Mouse (Mus musculus): Measurements from ENCODE around the gene Cib1. TPM values are rescaled to one million over a fixed set of nuclear protein-coding genes. Genes with fewer than 3 reads are reported as not detected.
A peak's percentile ranks its signal among the peaks of the same experiment; 100 is the strongest.

Gene Cib1
- total RNA-seq, 1 experiment from 2014 or later = 62.4 TPM

DNA sequence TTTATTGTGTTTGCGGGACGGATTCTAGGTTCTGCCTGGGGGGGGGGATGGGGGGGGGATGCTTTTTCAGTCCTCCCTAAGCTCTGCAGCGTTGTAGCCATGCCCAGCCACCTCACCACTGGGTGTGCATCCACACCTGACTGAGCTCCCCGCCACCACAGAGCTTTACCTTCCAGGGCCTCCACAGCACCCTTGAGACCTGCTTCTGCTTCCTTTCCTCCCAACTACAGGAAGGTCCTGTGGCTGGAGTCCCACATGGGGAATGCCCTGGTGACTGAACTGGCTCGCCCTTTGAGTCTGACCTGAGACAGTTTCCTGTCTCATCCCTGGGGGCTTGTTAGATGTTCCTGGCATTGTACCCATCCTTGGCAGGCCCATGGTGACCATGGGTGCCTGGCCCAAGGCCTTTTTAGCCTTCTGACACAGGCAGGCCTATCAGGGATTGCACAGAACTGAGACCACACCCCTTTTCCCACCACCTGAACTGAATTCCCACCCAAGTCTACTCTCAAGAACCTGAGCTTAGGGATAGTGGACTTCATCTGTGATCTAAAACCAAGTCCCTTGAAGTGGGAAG is 31.6 kb downstream of the Cib1 start:
- DNase-seq = no peak

DNA sequence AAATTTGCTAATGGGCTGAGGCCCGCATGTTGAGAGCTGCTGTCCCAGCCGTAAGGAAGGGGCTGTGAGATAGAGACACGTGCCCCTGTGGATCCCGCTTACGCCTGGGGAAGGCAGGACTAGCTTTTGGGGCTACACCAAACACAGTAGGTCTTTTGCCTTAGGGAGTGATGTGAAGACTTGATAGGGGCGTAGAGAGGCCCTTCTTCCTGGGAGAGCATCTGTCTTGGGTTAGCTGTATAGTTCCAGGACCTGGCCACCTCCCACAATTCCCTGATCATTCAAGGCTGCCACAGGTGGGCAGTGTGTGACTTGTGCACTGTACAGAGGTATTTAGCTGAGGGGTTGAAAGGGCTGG is 32.0 kb downstream of the Cib1 start:
- no peak for DNase-seq

DNA sequence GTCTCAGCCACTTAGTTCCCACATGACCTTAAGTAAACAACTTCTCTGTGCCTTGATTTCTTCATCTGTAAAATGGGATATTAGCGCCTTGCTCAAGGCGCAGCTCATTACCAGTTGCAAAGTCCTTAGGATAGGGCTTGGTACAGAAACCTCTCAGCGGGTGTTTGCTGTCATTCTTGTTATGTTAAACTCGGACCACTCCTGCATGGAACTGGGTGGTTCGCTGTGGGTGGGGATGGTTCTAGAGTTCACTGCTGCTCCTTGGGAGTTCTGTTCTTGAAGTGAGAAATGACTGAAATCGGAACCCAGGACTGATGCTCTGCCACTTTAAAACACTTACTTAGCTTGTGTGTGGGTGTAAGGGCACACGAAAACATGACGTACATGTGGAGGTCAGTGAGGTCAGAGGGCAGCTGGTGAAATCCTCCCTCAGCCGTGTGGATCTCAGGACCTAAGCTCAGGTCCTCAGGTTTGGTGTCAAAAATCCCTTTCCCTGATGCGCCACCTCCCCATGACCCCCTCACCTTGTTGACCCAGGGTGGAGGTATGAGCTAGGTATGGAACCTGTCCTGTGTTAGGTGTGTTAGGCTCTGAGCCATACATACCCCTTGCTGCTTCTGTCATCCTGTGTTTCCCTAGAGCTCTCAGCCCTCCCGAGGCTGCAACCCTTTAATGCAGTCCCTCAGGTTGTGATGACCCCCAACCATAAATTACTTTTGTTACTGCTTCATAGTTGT is 32.6 kb downstream of the Cib1 start:
- DNase-seq = no peak

DNA sequence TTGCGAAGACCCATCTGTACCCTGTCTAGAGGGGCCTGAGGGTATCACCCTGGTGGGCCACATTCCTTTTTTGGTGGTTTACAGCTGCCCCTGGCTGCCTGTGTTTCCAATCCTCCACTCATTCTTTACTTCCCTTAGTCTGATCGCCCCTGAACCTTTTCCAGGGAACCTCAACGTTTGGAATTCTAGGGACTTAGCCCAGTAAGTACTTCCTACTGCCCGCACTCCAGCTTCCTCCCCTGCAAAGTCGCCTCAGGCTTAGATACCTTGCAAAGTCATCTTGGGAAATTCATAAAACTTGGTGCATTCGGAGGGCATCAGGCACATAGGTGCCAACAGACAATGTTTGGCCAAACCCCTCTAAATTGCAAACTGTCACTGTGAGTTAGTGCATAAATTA is 33.3 kb downstream of the Cib1 start:
- DNase-seq = no peak

DNA sequence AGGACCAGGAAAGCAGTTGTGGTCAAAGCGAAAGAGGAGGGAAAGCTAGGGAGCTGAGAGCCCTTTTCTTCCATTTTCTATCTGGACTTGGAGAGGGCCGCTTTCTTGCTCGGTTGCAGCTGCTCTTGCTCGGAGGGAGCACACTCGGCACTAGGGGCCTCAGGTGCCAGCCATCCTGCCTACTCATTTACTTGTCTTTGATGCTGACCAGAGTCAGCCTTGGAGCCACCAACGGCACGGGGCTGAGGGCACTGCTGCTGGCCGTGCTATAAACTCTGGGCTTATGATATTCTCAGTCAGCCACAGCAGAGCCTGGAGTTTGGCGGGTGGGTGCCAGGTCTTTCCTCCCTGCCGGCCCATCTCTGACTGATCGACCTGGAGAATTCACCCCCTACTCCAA is 33.8 kb downstream of the Cib1 start:
- no peak for DNase-seq

DNA sequence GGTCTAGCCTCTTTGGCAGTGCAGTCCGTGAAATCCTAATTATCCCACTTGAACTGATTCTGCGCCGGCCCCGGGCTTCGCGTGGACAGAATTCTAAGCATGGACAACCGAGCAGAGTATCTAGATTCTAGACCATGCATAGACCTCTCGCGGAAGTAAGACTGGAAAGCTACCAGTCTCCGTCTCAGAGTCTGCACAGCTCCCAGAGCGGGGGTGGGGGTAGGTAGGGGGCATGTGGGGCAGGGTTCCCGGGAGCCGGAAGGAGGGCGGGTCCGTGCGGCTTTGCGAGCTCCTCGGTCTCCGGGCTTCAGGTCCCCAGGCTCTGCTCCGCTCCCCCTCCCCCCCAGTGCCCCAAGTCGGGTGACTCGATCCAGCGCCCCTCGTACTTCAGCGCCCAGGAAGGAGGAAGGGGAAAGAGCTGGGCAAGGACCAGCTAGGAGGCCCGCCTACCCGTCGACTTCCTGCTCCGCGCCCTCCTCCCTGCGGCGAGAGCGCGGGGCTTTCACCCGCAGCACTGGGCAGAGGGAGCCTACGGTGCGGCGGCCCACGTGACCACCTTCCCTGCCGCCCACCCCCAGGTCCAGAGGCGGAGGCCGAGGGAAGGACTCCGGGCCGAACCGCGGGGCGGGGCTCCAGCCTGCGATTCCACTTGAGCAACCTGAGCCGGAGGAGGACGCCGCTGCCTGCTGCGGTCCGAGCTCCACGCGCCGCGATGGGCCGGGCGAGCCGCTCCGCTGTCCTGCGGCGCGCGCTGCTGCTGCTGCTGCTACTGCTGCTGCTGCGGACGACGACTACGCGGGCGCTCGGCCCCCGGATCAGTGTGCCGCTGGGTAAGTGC is 34.5 kb downstream of the Cib1 start:
- peak; percentile 85 for DNase-seq

DNA sequence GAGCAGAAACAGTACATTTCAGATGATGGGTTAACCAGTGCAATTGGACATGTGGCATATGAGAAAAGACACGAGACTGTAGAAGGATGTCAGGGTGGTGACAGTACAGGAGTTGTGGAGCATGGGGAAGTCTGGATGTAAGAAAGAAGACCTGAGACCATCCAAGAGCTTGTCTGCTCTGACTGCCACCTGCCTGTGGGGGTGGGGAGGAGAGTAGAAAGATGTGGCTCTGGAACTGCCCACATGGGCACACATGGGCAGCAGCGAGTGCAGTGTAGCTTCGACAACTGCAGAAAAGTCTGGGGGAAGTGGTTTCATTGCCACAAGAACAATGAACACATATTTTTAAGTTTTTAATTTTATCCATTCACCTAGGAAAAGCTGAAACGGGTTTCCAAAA is 35.2 kb downstream of the Cib1 start:
- DNase-seq = no peak

DNA sequence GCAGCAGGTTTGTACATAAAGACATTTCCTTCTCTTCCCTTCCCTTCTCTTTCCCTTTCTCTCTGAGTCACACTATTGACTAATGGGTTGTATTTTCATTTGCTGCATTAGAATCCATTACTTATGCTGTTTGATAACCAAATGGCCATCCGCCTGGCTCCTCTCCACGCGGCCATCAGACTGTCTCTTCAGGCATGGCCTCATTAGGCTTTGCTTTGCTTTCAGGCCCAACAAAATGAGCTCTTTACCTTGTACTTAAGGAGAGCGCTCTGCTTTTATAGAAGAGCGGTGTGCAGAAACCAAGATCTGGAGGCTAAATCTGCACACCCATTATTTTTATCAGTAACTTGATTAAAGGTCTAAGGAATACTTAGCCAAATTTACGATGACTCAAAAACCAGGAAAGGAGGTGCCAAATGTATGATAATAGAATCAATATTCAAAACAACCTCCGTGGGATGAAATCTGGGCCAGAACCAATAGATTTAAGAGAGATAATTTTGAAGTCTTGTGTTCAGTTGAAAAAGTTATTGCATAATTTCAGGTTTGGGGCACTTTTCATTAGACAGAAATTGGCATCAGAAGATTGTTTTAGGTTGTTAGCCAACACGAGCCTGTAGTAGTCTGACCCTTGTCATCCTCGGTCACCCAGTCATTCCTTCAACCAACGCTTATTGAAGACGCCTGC is 36.9 kb downstream of the Cib1 start:
- DNase-seq = no peak

DNA sequence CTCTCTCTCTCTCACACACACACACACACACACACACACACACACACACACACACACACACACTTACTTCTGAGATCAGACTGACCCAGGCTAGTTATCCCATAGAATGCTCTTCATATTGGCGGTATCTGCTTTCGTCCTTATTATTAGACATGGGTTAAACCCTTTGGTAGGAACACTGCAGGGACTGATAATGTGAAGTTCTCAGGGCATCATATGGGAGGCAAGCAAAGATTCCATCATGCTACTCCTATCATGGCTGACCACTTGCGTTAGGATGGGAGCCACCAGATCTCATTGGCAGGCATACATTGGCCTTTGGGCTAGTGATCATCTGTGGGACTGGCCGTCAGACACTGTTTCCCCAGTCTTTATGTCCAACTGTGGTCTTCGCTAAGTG is 37.5 kb downstream of the Cib1 start:
- no peak for DNase-seq

DNA sequence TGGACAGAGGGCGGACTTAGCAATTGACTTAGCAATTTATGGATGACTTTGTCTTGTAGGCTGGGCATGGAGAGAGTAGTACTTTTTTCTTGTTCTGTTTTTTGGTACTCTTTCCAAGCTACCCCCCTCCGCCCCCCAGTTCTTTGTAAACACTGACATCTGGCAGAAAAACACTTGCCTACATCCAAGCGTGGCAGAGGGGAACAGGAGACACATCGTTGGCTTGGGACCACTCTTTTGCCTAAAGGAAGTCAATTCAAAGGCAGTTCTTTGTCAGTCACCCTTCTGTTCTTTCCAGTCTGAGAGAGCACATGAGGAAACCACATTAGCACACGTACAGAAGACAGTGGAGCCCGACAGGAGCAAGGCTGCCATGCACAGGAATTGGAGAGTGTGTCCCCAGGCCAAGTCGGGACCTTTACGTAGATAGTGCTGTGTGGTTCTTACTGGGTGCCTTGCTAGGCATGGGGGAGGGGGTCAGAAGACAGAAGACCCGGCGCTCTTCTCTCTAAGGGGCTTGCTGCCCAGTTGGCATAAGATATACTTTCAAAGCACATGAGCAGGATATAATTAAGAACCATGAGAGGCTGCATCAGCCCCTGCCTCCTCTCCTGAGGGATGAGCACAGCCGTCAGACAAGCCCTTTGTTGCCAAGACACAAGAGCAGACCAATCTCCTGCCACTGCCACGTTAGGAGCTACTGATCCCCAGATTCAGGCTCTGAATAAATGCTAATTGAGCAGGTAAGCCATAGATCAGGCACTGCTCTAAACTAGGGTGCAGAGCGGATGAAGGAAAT is 38.5 kb downstream of the Cib1 start:
- no peak for DNase-seq

DNA sequence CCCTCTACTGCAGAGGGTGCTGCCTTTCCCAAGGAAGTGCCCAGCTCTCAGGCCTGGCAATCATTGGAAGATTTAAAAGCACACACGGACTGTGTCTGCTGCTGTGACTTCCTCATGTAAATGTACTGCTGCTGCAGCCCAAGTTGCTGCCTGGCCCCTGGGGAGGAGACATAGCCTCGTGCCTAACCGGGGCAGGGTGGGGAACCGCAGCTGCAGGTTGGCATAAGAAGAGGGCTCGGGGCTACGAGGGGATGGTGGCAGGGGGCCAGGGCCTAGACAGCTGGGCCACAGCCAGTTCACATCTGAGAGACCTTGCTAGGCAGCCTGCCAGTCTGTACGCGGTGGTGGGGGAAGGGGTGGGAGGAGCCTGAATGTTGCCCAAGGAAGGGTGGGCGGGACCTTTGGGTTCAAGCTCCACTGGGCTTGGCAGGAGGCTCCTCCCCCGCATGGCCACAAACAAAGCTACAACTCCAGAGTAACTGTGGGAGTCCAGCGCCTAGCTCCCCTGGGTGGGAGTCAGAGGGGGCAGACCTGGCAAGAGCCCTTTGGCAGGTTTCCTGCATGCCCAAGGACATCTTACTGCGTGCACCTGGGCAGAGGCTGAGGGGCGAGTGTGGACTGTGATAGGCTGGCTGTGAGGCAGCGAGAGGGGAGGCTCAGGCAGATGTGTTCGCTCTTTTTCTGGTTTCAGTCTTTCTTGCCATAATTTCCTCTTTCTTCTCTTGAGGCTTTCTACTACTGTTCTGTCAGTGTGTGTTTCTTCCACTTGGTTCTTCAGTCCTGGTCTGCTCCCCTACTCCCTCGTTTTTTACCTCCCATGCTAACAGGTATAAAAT is 40.2 kb downstream of the Cib1 start:
- peak; percentile 90 for DNase-seq

DNA sequence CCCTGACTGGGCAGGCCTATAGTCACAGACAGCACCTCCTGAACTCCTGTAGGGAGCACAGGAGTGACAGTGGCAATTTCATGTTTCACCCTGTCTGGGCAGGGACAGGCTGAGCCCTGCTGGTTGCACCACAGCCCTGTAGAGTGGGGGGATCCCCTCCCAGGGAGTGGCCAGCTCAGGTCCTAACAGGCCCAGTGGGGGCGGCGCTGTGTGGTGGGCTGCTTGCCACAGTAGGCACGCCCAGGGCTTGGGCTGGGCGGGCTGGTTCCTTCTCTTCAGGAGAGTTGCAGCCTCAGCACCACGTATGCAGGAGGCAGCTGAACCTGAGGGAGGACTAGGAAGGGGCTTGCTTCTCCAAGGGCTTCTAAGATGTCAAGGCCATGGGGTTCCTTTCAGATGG is 41.2 kb downstream of the Cib1 start:
- DNase-seq = no peak

DNA sequence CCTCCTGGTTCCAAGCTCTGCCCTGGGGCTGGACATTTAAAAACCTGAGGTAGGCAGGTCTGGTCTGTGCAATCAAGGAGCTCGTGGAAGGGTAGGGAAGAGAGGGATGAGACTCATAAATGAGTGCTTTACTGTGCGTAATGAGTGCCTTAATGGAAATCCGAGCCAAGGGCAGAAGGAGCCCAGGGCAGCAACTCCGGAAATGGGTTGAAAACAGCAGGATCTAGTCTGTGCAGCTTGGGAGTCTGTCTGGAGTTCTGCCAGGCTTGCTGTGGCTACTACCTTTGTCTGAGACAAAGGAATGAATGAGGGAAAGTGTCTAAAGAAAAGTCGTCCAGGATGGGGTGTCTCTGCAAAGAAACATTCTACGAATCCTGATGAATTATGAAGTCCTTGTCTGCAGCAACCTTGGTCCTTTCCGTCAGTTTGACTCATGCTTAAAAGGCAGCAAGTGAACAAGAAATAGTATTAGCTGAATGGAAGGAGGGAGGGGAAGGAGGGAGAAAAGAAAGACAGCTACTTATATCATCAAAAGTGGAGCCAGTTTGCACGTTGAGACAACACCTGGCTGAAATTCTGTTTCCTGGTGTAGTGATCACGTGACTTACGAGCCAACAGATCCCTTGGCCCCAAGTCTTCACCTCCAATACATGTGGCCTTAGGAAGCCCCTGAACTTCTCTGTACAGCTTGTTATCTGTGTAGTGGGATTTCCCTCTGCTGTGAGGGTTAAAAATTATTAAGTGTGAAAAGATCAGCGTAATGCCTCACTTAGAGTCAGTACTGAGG is 43.3 kb downstream of the Cib1 start:
- DNase-seq = no peak

DNA sequence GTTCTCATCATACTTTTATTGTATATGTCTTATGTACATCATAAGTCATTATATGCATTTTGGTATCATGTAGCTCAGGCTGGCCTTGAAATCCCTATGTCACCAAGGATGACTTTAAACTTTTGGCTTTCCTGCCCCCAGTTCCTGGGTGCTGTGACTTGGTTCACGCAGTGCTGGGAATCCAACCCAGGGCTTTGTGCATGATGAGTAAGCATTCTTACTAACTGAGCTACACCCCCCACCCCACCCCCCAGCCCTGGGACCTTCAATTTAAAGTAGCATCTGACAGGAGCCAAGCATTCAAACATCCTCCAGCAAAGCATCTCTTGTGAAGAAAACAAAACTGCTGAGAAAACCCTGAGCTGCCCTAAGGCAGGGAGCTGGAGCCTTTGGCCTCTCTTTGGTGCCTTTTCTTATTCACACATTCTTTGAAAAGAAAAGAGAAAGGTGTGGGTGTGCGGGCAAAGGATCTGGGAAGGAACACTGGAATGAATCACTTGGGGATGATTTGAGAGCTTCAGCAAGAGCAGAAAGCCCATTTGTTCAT is 44.0 kb downstream of the Cib1 start:
- no peak for DNase-seq

DNA sequence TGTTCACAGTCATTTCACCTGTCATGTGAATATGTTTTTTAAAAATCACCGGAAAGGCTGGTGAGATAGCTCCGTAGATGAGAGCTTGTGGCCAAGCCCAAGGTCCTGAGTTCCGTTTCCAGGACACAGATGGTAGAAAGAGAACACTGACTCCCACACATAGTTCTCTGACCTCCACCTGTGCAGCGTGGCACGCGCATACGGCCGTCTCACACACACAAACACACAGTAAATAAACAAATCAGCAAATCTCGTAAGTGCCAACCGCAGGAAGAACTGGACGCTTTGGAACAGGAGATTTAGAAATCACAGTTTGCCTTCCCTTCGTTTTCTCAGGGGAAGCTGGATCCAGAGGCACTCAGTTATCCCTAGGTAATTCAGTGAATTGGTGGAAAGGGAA is 45.1 kb downstream of the Cib1 start:
- DNase-seq = no peak

DNA sequence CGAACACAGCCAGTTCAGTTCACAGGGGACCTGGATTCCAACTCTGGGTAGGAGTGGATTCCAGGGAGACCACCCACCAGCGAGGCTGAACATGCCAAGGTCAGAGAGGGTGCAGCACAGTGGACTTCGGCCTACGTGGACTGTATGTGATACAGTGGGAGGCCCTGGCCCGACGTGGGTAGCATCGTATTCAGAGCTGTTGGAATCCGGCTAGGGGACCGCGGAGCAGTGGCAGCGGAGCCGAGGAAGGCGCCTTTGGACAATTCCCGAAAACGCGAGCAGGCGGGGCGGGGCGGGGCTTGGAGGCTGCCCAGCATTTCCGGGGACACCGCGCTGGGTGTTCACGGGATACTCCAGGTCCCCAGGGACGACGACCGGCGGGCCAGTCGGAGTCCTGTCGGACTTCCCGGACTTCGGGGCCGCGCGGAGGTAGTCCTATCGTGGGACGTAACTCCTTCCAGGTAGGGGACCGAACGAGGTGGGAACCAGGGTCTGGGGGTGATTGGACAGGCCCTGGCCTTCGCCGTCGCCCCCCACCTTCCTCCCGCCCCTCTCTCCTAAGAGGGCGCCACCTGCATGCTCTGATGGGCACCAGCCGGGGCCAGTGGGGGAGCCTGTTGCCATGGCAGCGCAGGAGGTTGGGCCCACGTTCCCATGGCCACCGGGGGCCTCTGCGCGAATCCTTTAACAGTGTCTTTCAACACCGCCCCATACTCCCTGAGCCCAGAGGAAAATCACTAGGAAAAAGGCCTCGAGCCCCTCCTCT is 45.9 kb downstream of the Cib1 start, which contains the start of gene Sema4b:
TSS of gene Sema4b (plus strand) at position 311 of the 766 bp plus-strand sequence.
- peak; percentile 97 for DNase-seq

DNA sequence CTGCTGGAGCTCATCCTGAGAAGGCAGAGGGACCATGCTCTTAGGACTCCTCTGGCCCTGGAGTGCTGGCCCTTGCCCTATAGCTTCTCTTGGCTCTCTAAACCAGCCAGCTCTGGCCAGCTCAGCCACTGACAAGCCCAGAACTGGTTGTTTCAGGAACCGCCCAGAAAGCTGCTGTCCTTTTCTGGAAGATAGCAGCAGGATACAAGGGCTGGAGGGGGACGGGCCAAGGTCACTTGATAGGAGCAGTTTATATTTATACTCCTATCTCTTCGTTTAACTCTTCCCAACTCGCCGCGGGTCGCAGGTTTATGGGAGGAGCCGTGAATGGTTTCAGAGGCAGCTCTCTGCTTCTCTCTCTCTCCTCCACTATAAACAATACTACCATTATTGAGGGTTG is 46.6 kb downstream of the Cib1 start:
- DNase-seq = peak; percentile 72

DNA sequence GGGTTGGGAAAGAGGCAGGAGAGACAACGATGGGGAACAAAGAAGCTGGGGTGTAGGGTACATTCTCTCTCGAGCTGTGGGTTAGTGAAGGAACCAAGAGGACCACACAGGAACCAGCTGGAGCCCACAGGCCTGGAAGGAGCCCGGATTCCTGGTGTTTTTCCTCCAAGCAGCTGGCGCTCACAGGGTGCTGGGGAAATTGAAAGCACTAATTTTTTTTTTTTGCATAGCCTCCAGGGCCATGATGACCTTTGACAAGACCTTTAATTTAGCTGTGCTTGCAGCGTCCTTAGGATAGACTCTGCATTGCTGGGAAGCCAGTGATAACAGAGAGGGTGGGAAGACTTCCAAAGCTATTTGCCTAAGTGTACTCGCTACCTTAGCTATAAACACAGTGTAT is 47.6 kb downstream of the Cib1 start:
- DNase-seq = no peak

DNA sequence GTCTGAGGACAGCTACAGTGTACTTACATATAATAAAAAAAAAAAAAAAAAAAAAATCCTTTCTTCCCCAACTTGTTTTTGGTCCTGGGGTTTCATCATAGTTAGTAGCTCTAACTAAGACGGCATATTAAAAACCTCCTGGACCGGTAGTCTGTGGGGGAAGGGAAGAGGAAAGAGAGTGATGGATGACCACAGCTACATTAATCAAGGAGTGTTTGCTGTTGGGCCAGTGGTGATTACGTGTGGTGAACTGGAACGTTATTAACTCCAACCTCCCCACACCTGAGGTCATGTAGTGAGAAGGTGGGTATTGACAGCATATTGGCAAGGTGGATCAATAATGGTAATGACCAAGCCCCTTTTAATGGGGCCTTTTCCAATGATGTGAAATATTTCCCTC is 48.1 kb downstream of the Cib1 start:
- DNase-seq = no peak

Measured in adrenal gland, postnatal 25 days (tissue).